ENCODE assay signal across 25 mouse cellular contexts in the genomic region with DNA sequence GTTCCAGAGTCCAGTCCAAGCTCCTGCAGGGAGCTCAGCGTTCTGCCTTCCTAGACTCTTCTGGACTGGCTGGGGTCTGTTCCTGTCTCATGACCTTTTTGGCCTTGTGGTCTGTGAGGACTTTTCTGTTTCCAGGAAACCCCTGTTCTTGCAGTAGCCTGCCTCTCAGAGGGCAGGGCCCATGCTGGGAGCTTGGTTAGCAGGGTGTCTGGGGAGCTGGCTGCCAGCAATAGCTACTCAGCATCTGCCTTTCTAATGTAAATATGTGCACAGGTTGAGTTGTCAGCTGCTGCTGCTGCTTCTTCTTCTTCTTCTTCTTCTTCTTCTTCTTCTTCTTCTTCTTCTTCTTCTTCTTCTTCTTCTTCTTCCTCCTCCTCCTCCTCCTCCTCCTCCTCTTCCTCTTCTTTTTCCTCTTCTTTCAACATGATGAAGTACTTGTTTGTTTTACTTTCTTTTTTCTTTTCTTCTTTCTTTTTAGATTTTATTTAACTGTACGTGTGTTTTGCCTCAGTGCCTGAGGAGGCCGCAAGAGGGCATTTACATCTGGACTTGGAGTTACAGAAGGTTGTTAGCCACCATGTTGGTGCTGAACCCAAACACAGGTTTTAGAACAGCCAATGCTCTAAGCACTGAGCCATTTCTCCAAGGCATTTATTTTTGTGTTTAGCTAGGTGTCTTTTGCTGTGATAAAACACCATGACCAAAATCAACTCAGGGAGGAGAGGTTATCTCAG. TPM values are rescaled to one million over a fixed set of nuclear protein-coding genes. Genes with fewer than 3 reads are reported as not detected.
DNase-seq lines count a peak whose midpoint lies in the region; ATAC-seq and TF ChIP-seq lines count a peak whose summit lies in the region.
"Had no signal": no experiment of that assay in that cellular context is flagged by ENCODE, and none has a peak within 500 bp of the region (broad histone marks: within the 10 kb centered on the region; RNA-seq: fewer than 3 reads in every experiment).

No protein-coding gene starts in this region.

- WGBS in intestine, postnatal 0 days: 53% methylated on average over 3 of the region's 3 CpGs
- WGBS in intestine, embryonic 16.5 days: 42% methylated on average over 3 of the region's 3 CpGs

- H3K4me2 ChIP-seq in intestine, postnatal 0 days (replicated peaks; ENCODE audit: low read depth): no peak overlapping the region
- no peak overlapping the region for H3K4me2 ChIP-seq in intestine, embryonic 16.5 days (ENCODE audit: low read depth, low read length)
- H3K4me2 ChIP-seq: heart, embryonic 13.5 days; liver, embryonic 12.5 days; midbrain, embryonic 12.5 days had no signal

- H3K27ac ChIP-seq in intestine, postnatal 0 days (ENCODE audit: low read depth, low read length): no peak overlapping the region
- H3K27ac ChIP-seq in intestine, embryonic 16.5 days (ENCODE audit: low read length): no peak overlapping the region
- H3K27ac ChIP-seq: gastrocnemius, adult 2 months; heart, embryonic 13.5 days; liver, embryonic 12.5 days; midbrain, embryonic 12.5 days had no signal

- peak; percentile 65 for DNase-seq in WW6 (ENCODE audit: low read depth, low spot score)
- no peak for DNase-seq in left cerebral cortex, adult 11 months (ENCODE audit: low spot score)
- DNase-seq in spleen, postnatal 36 days (ENCODE audit: low spot score in 2 of 2): no peak
- DNase-seq: adrenal gland, postnatal 25 days; cerebellum, adult 11-12 months; cerebellum, adult 9-11 months; gastrocnemius, adult 2 months; gastrocnemius, postnatal 36 days; heart, adult 18-20 months; heart, postnatal 10 days; kidney, adult 8-10 months; kidney, postnatal 10 days; left cerebral cortex, postnatal 4 days; liver, postnatal 0 days; lung, postnatal 14 days had no signal

- H3K4me3 ChIP-seq in intestine, postnatal 0 days (ENCODE audit: low read depth, low read length): no peak overlapping the region
- H3K4me3 ChIP-seq in intestine, embryonic 16.5 days (ENCODE audit: low read length): no peak overlapping the region
- peak overlapping the region; percentile 64 for H3K4me3 ChIP-seq in megakaryocyte, embryonic 14.5 days (replicated peaks)
- H3K4me3 ChIP-seq: erythroblast, embryonic 14.5 days; gastrocnemius, adult 2 months; heart, embryonic 13.5 days; liver, embryonic 12.5 days; midbrain, embryonic 12.5 days had no signal

- H3K9me3 ChIP-seq in intestine, postnatal 0 days (ENCODE audit: control insufficient read depth): no peaks in the 10 kb centered on the region
- no peaks in the 10 kb centered on the region for H3K9me3 ChIP-seq in intestine, embryonic 16.5 days (ENCODE audit: control insufficient read depth, low read length)
- no peaks in the 10 kb centered on the region for H3K9me3 ChIP-seq in megakaryocyte, embryonic 14.5 days
- H3K9me3 ChIP-seq: heart, embryonic 13.5 days; liver, embryonic 12.5 days; midbrain, embryonic 12.5 days had no signal

- H3K36me3 ChIP-seq in intestine, postnatal 0 days (ENCODE audit: control insufficient read depth, insufficient read depth): no peaks in the 10 kb centered on the region
- H3K36me3 ChIP-seq in intestine, embryonic 16.5 days (ENCODE audit: control insufficient read depth, insufficient read depth, low read length): no peaks in the 10 kb centered on the region
- H3K36me3 ChIP-seq in megakaryocyte, embryonic 14.5 days (replicated peaks; ENCODE audit: low read length): peaks cover 16% of the 10 kb centered on the region
- H3K36me3 ChIP-seq: heart, embryonic 13.5 days; liver, embryonic 12.5 days; midbrain, embryonic 12.5 days had no signal

- H3K27me3 ChIP-seq in intestine, postnatal 0 days (replicated peaks; ENCODE audit: control insufficient read depth, insufficient read depth, low read length): no peaks in the 10 kb centered on the region
- H3K27me3 ChIP-seq in intestine, embryonic 16.5 days (replicated peaks; ENCODE audit: control insufficient read depth, insufficient read depth, low read length): no peaks in the 10 kb centered on the region
- no peaks in the 10 kb centered on the region for H3K27me3 ChIP-seq in megakaryocyte, embryonic 14.5 days (replicated peaks)
- H3K27me3 ChIP-seq: heart, embryonic 13.5 days; liver, embryonic 12.5 days; midbrain, embryonic 12.5 days had no signal

- TF ChIP-seq CTCF in intestine, postnatal 0 days (IDR thresholded peaks at IDR 0.05; ENCODE audit: low read depth): peak; percentile 20; the same call in 1 of the 2 replicates

- no peak overlapping the region for H3K9ac ChIP-seq in intestine, postnatal 0 days (ENCODE audit: low read depth, low read length)
- no peak overlapping the region for H3K9ac ChIP-seq in intestine, embryonic 16.5 days (ENCODE audit: low read depth, low read length)
- H3K9ac ChIP-seq: heart, embryonic 13.5 days; liver, embryonic 12.5 days; liver, postnatal 0 days; midbrain, embryonic 12.5 days had no signal

- H3K4me1 ChIP-seq in intestine, postnatal 0 days (replicated peaks; ENCODE audit: control insufficient read depth, insufficient read depth, low read length): peaks cover 4% of the 10 kb centered on the region; the same call in 1 of the 2 replicates
- H3K4me1 ChIP-seq in intestine, embryonic 16.5 days (ENCODE audit: control insufficient read depth, insufficient read depth, low read length): no peaks in the 10 kb centered on the region
- peaks cover 80% of the 10 kb centered on the region for H3K4me1 ChIP-seq in megakaryocyte, embryonic 14.5 days
- H3K4me1 ChIP-seq: heart, embryonic 13.5 days; midbrain, embryonic 12.5 days had no signal

- ATAC-seq in intestine, postnatal 0 days: no peak
- ATAC-seq in intestine, embryonic 16.5 days: no peak
- no peak for ATAC-seq in megakaryocyte, adult 5-6 weeks (ENCODE audit: poor library complexity, severe bottlenecking)
- ATAC-seq: forebrain, embryonic 16.5 days; hindbrain, embryonic 16.5 days; liver, embryonic 12.5 days; liver, postnatal 0 days had no signal

RNA-seq across cellular contexts. Expression of a gene that starts 10.2 kb away (rescaled TPM):
- polyA plus RNA-seq in intestine, postnatal 0 days (2015; fragmentation: Nextera tagmentation; extraction: Ambion mirVana): 96.1 and 99.5 TPM in 2 replicates
- polyA plus RNA-seq in intestine, embryonic 16.5 days (2015; fragmentation: Nextera tagmentation; extraction: Ambion mirVana): 146 and 167 TPM in 2 replicates
- polyA plus RNA-seq in megakaryocyte, embryonic 14.5 days (2012; ENCODE audit: insufficient read depth, low replicate concordance): 24.2 and 52.6 TPM in 2 replicates
- 100 and 106 TPM in 2 replicates for total RNA-seq in megakaryocyte, adult 5-6 weeks (2015)
- total RNA-seq in megakaryocyte, adult 5-6 weeks (2017): 65.5 and 74.0 TPM in 2 replicates
- polyA plus RNA-seq: erythroblast, embryonic 14.5 days had no signal

RNA-seq across cellular contexts. Expression of a gene that starts 41.8 kb away (rescaled TPM):
- 10.6 and 13.2 TPM in 2 replicates for polyA plus RNA-seq in intestine, postnatal 0 days (2015; fragmentation: Nextera tagmentation; extraction: Ambion mirVana)
- polyA plus RNA-seq in intestine, embryonic 16.5 days (2015; fragmentation: Nextera tagmentation; extraction: Ambion mirVana): 7.0 and 8.6 TPM in 2 replicates
- polyA plus RNA-seq in megakaryocyte, embryonic 14.5 days (2012; ENCODE audit: insufficient read depth, low replicate concordance): 331 and 373 TPM in 2 replicates
- 0.18 and 1.6 TPM in 2 replicates for total RNA-seq in megakaryocyte, adult 5-6 weeks (2015)
- 0.26 and 0.49 TPM in 2 replicates for total RNA-seq in megakaryocyte, adult 5-6 weeks (2017)

Comparison
In these comparisons a context has a peak if more than half of its experiments do, and no peak if none do; other contexts are left out.
1. RNA of a gene that starts 41.8 kb away (polyA plus RNA-seq): 331 to 373 TPM in megakaryocyte, embryonic 14.5 days; 10.6 to 13.2 TPM in intestine, postnatal 0 days and 7.0 to 8.6 TPM in intestine, embryonic 16.5 days; every median in the first group is over 10 times any median in the second.